Mouse (Mus musculus) hindbrain, postnatal 0 days (tissue): Measurements from ENCODE around the gene Csf2rb2. TPM values are rescaled to one million over a fixed set of nuclear protein-coding genes. Genes with fewer than 3 reads are reported as not detected.
A peak's percentile ranks its signal among the peaks of the same experiment; 100 is the strongest.
"Not testable (repeated sequence)": the region's sequence is repeated elsewhere in the genome, so short reads cannot be mapped to it uniquely, and the experiment has no call there.

Experiments used
- ATAC-seq: fragments of 200-750 bp; cut with Nextera tagmentation; 2 replicates; pipeline ENCODE4 v1.8.0; 2017; ENCODE audit warnings: mild to moderate bottlenecking, moderate TSS enrichment, moderate library complexity
- DNase-seq: peaks from one replicate; pipeline ENCODE4 v3.0.0-alpha.2; 2015; ENCODE audit warnings: low spot score
- H3K27ac ChIP-seq: fragments of 300-500 bp; sonication (generic); 2 replicates; pipeline ENCODE4 v1.5.1; 2014; ENCODE audit warnings: mild to moderate bottlenecking
- H3K27me3 ChIP-seq: fragments of 300-500 bp; sonication (generic); 2 replicates; pipeline ENCODE4 v1.6.1; 2014; ENCODE audit warnings: low read length, mixed read lengths; ENCODE audit not compliant: insufficient read depth
- H3K36me3 ChIP-seq: fragments of 300-500 bp; sonication (generic); 2 replicates; pipeline ENCODE4 v1.6.1; 2014; ENCODE audit warnings: low read length, mixed read lengths; ENCODE audit not compliant: insufficient read depth
- H3K4me1 ChIP-seq: fragments of 300-500 bp; sonication (generic); 2 replicates; pipeline ENCODE4 v1.6.1; 2014; ENCODE audit warnings: antibody characterized with exemption, low read length, mixed read lengths; ENCODE audit not compliant: insufficient read depth
- H3K4me2 ChIP-seq: fragments of 300-500 bp; sonication (generic); 2 replicates; pipeline ENCODE4 v1.6.1; 2014; ENCODE audit warnings: low read depth, mild to moderate bottlenecking, low read length, moderate library complexity, mixed read lengths
- H3K4me3 ChIP-seq: fragments of 300-500 bp; sonication (generic); 2 replicates; pipeline ENCODE4 v1.5.1; 2014; ENCODE audit warnings: low read length
- H3K9ac ChIP-seq: fragments of 300-500 bp; sonication (generic); replicated peaks from 2 replicates; pipeline ENCODE4 v1.6.1; 2014; ENCODE audit warnings: mild to moderate bottlenecking, low read length, moderate library complexity, mixed read lengths
- H3K9me3 ChIP-seq: fragments of 300-500 bp; sonication (generic); 2 replicates; pipeline ENCODE4 v1.6.1; 2016; ENCODE audit warnings: low read length, mixed read lengths
- CTCF ChIP-seq: IDR thresholded peaks from 2 replicates; pipeline ENCODE4 v1.5.1; 2016; ENCODE audit warnings: antibody characterized with exemption, control low read depth, low read depth
- WGBS: fragments of 180-500 bp; shearing (Covaris S2); extraction: QIAGEN DNeasy Blood & Tissue Kit; methylation state at CpG from one replicate; pipeline ENCODE4 v1.1.7; 2014; 5-methylcytosine and 5-hydroxymethylcytosine counted together
- polyA plus RNA-seq: library from polyadenylated mRNA; unstranded; fragments of >200 nt; fragmentation: Nextera tagmentation; extraction: Ambion mirVana; gene quantifications from 2 replicates; pipeline ENCODE4 v1.2.1, GENCODE M21; 2015
- total RNA-seq: library from RNA; depleted of rRNA; stranded (reverse); fragments of >200 nt; gene quantifications from 2 replicates; pipeline ENCODE4 v1.2.3, GENCODE M21; 2014

Gene Csf2rb2
- total and polyA plus RNA-seq, 2 experiments from 2014 or later = 0.10 to 0.21 TPM

DNA sequence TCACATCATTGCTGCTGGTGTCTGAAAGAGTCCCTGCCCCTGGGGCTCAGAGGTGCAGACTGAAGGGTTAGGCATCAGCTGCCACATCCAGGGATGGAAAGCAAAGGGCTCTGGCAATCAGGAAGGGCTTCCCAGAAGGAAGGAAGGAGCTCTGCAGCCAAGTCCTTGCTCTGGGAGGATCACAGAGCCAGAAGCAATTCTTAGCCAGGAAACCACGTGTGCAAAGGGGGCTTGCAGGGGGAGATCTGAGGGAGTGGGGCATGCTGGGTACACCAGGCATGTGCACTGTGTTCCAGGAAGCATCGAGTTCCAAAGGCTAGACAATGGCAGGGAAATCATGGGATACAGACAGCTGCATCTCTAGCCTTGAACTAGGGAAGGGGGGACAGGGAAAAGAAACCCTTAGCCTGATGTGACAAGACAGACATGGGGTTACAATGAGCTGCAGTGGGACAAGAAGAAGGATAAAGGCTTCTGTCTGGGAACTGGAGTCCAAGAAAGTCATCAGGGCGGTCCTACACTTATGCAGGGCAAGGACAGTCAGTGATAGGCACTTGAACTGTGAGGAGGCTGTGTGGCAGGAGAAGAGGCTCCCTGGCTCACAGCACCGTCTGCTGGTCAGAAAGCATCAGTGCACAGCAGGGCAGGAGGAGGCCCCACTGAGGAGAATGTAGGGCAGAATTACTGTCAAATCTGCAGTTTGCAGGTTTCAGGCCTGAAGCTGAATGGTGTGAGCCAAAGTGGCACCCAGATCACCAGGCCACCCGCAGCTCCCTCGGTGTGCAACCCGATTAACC is 34.3 kb upstream of the Csf2rb2 start:
- not testable (repeated sequence) for H3K4me1 ChIP-seq, H3K36me3 ChIP-seq, H3K9me3 ChIP-seq, H3K27ac ChIP-seq, H3K9ac ChIP-seq, H3K4me3 ChIP-seq, H3K27me3 ChIP-seq, H3K4me2 ChIP-seq
- ATAC-seq (peak; percentile 83), DNase-seq (peak; percentile 63)
- 25% methylated on average over 7 of the region's 7 CpGs for WGBS
- peak; percentile 91 for TF ChIP-seq CTCF

- no peak for TF ChIP-seq CTCF
- ATAC-seq (no peak), DNase-seq (no peak)
- H3K9ac ChIP-seq = no peak overlapping the region
- no peaks in the 10 kb centered on the region for H3K36me3 ChIP-seq
- no peaks in the 10 kb centered on the region for H3K9me3 ChIP-seq
- H3K27ac ChIP-seq = no peak overlapping the region
- no peaks in the 10 kb centered on the region for H3K4me1 ChIP-seq
- WGBS = 93% methylated on average over 3 of the region's 3 CpGs
- no peak overlapping the region for H3K4me3 ChIP-seq
- no peaks in the 10 kb centered on the region for H3K27me3 ChIP-seq
- H3K4me2 ChIP-seq = no peak overlapping the region
Measured at GRCm38 (mm10) chr15:78334380-78334779, 28.9 kb upstream of the Csf2rb2 start.

- Histone ChIP-seq H3K27me3 (no peaks in the 10 kb centered on the region), H3K4me1 (no peaks in the 10 kb centered on the region), H3K9ac (no peak overlapping the region), H3K4me2 (no peak overlapping the region), H3K9me3 (no peaks in the 10 kb centered on the region), H3K36me3 (no peaks in the 10 kb centered on the region), H3K4me3 (no peak overlapping the region), H3K27ac (no peak overlapping the region)
- WGBS = 76% methylated on average over 6 of the region's 6 CpGs
- ATAC-seq (no peak), DNase-seq (no peak)
- no peak for TF ChIP-seq CTCF
Measured at GRCm38 (mm10) chr15:78332981-78333380, 27.5 kb upstream of the Csf2rb2 start.

DNA sequence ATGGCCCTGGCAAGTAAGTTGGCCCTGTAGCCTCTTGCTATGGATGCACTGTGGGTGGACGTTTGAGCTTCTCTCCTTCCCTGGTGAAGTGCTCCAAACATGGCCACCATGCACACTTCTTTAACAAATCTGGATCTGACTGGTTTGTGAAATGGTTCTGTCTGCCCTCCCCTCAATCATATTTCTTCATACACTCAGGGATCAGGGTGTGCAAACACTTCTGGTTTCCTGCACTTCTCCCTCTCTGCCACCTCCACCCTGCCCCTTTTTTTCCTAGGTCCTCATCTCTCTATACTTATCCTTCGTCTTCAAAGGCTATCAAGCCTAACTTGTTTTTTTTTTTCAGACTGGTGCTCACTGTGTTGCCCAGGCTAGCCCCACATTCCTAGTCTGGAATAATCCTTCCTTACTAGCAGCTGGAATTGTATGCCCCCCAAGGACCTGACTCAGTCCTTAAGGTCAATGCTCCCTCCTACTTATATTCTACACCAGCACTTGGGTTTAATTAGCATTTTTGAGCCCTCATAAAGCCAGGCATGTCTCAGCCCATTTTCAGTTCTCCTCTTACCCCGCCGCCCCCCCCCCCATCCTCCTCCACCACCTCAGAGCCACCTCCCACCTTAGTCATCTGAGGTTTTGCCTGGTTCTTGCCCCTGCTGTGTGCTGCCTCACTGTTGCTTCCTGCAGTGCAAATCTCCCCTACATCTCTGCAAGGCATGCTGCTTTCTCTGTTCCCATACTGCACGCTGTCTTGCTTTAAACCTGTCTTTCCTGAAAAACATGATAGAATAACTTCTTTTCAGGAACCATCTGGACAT is 26.2 kb upstream of the Csf2rb2 start:
- no peak for TF ChIP-seq CTCF
- H3K36me3 ChIP-seq = no peaks in the 10 kb centered on the region
- no peak overlapping the region for H3K4me2 ChIP-seq
- no peaks in the 10 kb centered on the region for H3K27me3 ChIP-seq
- no peak overlapping the region for H3K27ac ChIP-seq
- no peak for ATAC-seq
- H3K9ac ChIP-seq = no peak overlapping the region
- H3K4me1 ChIP-seq = no peaks in the 10 kb centered on the region
- no peaks in the 10 kb centered on the region for H3K9me3 ChIP-seq
- no peak for DNase-seq
- H3K4me3 ChIP-seq = no peak overlapping the region
- 78% methylated on average over 4 of the region's 5 CpGs for WGBS

DNA sequence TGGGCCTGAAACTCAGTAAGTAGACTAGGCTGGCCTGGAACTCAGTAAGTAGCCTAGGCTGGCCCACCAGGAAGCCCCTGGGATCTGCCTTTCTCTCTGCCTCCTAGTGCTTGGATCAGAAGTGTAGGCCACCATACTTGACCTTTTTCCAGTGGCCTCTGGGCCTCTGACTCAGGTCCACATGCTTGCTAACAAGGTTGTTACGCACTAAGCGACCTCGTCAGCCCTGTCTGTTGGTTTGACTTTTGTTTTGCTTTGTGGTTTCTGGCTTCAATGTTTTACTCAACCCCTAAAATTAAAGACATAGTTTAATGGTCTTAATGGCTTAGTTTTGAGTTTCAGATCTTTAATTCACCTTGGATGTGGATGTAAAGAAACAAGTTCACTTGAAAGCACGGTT is 25.2 kb upstream of the Csf2rb2 start:
- Histone ChIP-seq H3K36me3 (no peaks in the 10 kb centered on the region), H3K27ac (no peak overlapping the region), H3K4me2 (no peak overlapping the region), H3K9ac (no peak overlapping the region), H3K27me3 (no peaks in the 10 kb centered on the region), H3K4me3 (no peak overlapping the region), H3K4me1 (no peaks in the 10 kb centered on the region), H3K9me3 (no peaks in the 10 kb centered on the region)
- DNase-seq = no peak
- ATAC-seq = no peak
- 90% methylated on average over 4 of the region's 4 CpGs for WGBS
- TF ChIP-seq CTCF = no peak

DNA sequence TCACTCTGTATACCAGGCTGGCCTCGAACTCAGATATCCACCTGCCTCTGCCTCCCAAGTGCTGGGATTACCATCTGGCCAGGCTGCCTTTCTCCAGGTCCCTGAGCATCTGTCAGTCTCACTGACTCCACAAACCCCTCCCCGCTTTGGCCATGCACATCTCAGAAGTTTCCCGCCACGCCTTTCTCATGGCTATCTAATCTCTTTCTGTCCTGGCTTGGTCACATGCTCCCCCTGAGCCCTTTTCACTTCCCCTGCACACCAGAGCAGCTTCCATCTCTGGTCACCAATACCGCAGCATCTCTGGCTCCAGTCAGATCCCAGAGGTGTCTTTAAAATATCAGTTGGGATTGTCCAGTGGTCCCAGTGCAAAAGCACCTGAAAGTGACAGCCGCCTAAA is 24.5 kb upstream of the Csf2rb2 start:
- H3K4me1 ChIP-seq, H3K36me3 ChIP-seq, H3K4me2 ChIP-seq, DNase-seq, H3K27me3 ChIP-seq, H3K9ac ChIP-seq, H3K9me3 ChIP-seq, H3K4me3 ChIP-seq, H3K27ac ChIP-seq, ATAC-seq: not testable (repeated sequence)
- 84% methylated on average over 6 of the region's 6 CpGs for WGBS

DNA sequence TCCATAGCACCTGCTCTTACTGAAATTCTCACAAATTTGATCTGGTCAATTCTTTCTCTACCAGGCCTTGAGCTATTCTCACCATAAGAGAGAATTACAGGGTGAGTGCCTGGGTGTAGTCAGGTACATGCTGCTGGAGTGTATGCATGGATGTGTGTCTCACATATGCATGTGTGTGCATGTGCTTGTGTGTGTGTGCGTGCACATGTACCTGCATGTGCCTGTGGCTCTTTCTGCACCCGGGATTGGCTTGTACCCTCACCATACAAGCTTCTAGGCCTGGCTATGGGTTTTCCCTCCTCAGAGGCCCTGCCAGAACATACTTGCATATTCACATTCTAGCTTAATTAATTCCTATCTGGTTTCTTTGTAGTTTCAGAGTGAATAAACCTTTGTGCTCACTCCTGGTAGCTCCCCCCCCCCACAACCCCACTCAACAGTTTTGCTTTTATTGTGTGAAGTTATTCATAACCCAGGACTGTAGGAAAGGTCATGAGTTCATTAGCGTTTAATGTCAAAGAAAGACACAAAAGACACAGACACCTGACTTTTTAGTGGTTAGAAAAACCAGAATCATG is 23.1 kb upstream of the Csf2rb2 start:
- Histone ChIP-seq H3K27me3 (no peaks in the 10 kb centered on the region), H3K4me3 (no peak overlapping the region), H3K4me2 (no peak overlapping the region), H3K9me3 (no peaks in the 10 kb centered on the region), H3K9ac (no peak overlapping the region), H3K4me1 (no peaks in the 10 kb centered on the region), H3K36me3 (no peaks in the 10 kb centered on the region), H3K27ac (no peak overlapping the region)
- WGBS = 62% methylated on average over 3 of the region's 3 CpGs
- no peak for TF ChIP-seq CTCF
- ATAC-seq (no peak), DNase-seq (no peak)

GRCm38 (mm10) chr15:78327753-78328341 is 22.3 kb upstream of the Csf2rb2 start:
- H3K9me3 ChIP-seq, H3K4me1 ChIP-seq, DNase-seq, H3K27me3 ChIP-seq, H3K9ac ChIP-seq, H3K27ac ChIP-seq, H3K4me2 ChIP-seq, H3K4me3 ChIP-seq, H3K36me3 ChIP-seq, ATAC-seq: not testable (repeated sequence)
- 79% methylated on average over 6 of the region's 6 CpGs for WGBS
